Mouse (Mus musculus) common myeloid progenitor, adult 5-6 weeks (primary cell): Measurements from ENCODE around the gene Ikzf4. TPM values are rescaled to one million over a fixed set of nuclear protein-coding genes. Genes with fewer than 3 reads are reported as not detected.

Experiments
- total RNA-seq: library from RNA; stranded (forward); fragments of 200-1000, 187-1606 nt; gene quantifications from 2 replicates; pipeline ENCODE4 v1.2.3, GENCODE M21; 2017

The Ikzf4 gene
- total RNA-seq, 1 experiment from 2014 or later, result not detected

Other genes with a start within 250 kb of the Ikzf4 start
- not detected in 2 replicates for gene Slc39a5, start 244.8 kb downstream of the Ikzf4 start, total RNA-seq
- gene Nabp2, start 234.5 kb downstream of the Ikzf4 start, total RNA-seq, result 45.7 and 64.8 TPM in 2 replicates
- 13.0 and 13.5 TPM in 2 replicates for gene Rnf41, start 234.3 kb downstream of the Ikzf4 start, total RNA-seq
- gene Smarcc2, start 186.7 kb downstream of the Ikzf4 start, total RNA-seq, result 71.9 and 92.2 TPM in 2 replicates
- gene Myl6, start 151.8 kb downstream of the Ikzf4 start, total RNA-seq, result 1,004 and 1,124 TPM in 2 replicates
- gene Myl6b, start 147.3 kb downstream of the Ikzf4 start, total RNA-seq, result 0.55 TPM in 1 of 2 replicates, not detected in the other
- 70.9 and 76.6 TPM in 2 replicates for gene Esyt1, start 120.1 kb downstream of the Ikzf4 start, total RNA-seq
- gene Zc3h10, start 98.2 kb downstream of the Ikzf4 start, total RNA-seq, result 8.6 and 10.6 TPM in 2 replicates
- 3,010 and 3,037 TPM in 2 replicates for gene Rpl41, start 96.7 kb downstream of the Ikzf4 start, total RNA-seq
- gene Pa2g4, start 80.0 kb downstream of the Ikzf4 start, total RNA-seq, result 385 and 532 TPM in 2 replicates
- 1.0 and 1.8 TPM in 2 replicates for gene Erbb3, start 56.3 kb downstream of the Ikzf4 start, total RNA-seq
- gene Rps26, start 19.2 kb downstream of the Ikzf4 start, total RNA-seq, result 1,052 and 1,471 TPM in 2 replicates
- 4.6 and 5.2 TPM in 2 replicates for gene Suox, start 28.1 kb upstream of the Ikzf4 start, total RNA-seq
- 24.5 and 29.0 TPM in 2 replicates for gene Rab5b, start 50.3 kb upstream of the Ikzf4 start, total RNA-seq
- gene Pmel, start 58.2 kb upstream of the Ikzf4 start, total RNA-seq, result not detected in 2 replicates
- gene Cdk2, start 59.0 kb upstream of the Ikzf4 start, total RNA-seq, result 50.2 and 69.2 TPM in 2 replicates
- gene Dgka, start 98.9 kb upstream of the Ikzf4 start, total RNA-seq, result 5.3 and 8.4 TPM in 2 replicates
- gene Pym1, start 101.9 kb upstream of the Ikzf4 start, total RNA-seq, result 37.9 and 50.1 TPM in 2 replicates
- gene Mmp19, start 144.9 kb upstream of the Ikzf4 start, total RNA-seq, result 1.9 and 3.0 TPM in 2 replicates
- 29.7 and 34.6 TPM in 2 replicates for gene Dnajc14, start 158.1 kb upstream of the Ikzf4 start, total RNA-seq
- 3.2 and 3.7 TPM in 2 replicates for gene Tmem198b, start 158.4 kb upstream of the Ikzf4 start, total RNA-seq
- gene Sarnp, start 171.3 kb upstream of the Ikzf4 start, total RNA-seq, result 212 and 320 TPM in 2 replicates
- gene Ormdl2, start 175.7 kb upstream of the Ikzf4 start, total RNA-seq, result 86.6 and 90.4 TPM in 2 replicates
- 0.39 TPM in 1 of 2 replicates, not detected in the other for gene Gdf11, start 245.7 kb upstream of the Ikzf4 start, total RNA-seq